Mouse (Mus musculus) hindbrain, embryonic 11.5 days (tissue): ENCODE data around the gene Psenen. TPM values are rescaled to one million over a fixed set of nuclear protein-coding genes. Genes with fewer than 3 reads are reported as not detected.

Experiments
- ATAC-seq: fragments of 200-750 bp; cut with Nextera tagmentation; 2 replicates; pipeline ENCODE4 v1.8.0; 2017; ENCODE audit warnings: mild to moderate bottlenecking, moderate TSS enrichment, moderate library complexity; ENCODE audit not compliant: low FRiP score
- DNase-seq: peaks from one replicate; pipeline ENCODE4 v3.0.0-alpha.2; 2015; ENCODE audit warnings: low spot score
- H3K27ac ChIP-seq: fragments of 300-500 bp; sonication (generic); 2 replicates; pipeline ENCODE4 v1.5.1; 2014; ENCODE audit warnings: mild to moderate bottlenecking, low read depth, low read length
- H3K27me3 ChIP-seq: fragments of 300-500 bp; sonication (generic); 2 replicates; pipeline ENCODE4 v1.6.1; 2014; ENCODE audit warnings: mild to moderate bottlenecking, low read length, moderate library complexity, mixed read lengths; ENCODE audit not compliant: control insufficient read depth, insufficient read depth
- H3K36me3 ChIP-seq: fragments of 300-500 bp; sonication (generic); 2 replicates; pipeline ENCODE4 v1.6.1; 2014; ENCODE audit warnings: mild to moderate bottlenecking, low read length, moderate library complexity, mixed read lengths; ENCODE audit not compliant: control insufficient read depth, insufficient read depth
- H3K4me1 ChIP-seq: fragments of 300-500 bp; sonication (generic); replicated peaks from 2 replicates; pipeline ENCODE4 v1.6.1; 2014; ENCODE audit warnings: low read length, mixed read lengths; ENCODE audit not compliant: control insufficient read depth, insufficient read depth
- H3K4me2 ChIP-seq: fragments of 300-500 bp; sonication (generic); replicated peaks from 2 replicates; pipeline ENCODE4 v1.6.1; 2014; ENCODE audit warnings: mild to moderate bottlenecking, low read depth, low read length
- H3K4me3 ChIP-seq: fragments of 300-500 bp; sonication (generic); 2 replicates; pipeline ENCODE4 v1.5.1; 2014; ENCODE audit warnings: low read depth, low read length
- H3K9ac ChIP-seq: fragments of 300-500 bp; sonication (generic); 2 replicates; pipeline ENCODE4 v1.6.1; 2014; ENCODE audit warnings: low read depth, low read length
- H3K9me3 ChIP-seq: fragments of 300-500 bp; sonication (generic); 2 replicates; pipeline ENCODE4 v1.6.1; 2016; ENCODE audit warnings: low read length; ENCODE audit not compliant: control insufficient read depth
- WGBS: fragments of 180-500 bp; shearing (Covaris S2); extraction: QIAGEN DNeasy Blood & Tissue Kit; methylation state at CpG from one replicate; pipeline ENCODE4 v1.1.7; 2014; 5-methylcytosine and 5-hydroxymethylcytosine counted together
- polyA plus RNA-seq: library from polyadenylated mRNA; unstranded; fragments of >200 nt; fragmentation: Nextera tagmentation; extraction: Ambion mirVana; gene quantifications from 2 replicates; pipeline ENCODE4 v1.2.1, GENCODE M21; 2014

Psenen gene
- polyA plus RNA-seq, 1 experiment from 2014 or later, result 105 TPM

DNA sequence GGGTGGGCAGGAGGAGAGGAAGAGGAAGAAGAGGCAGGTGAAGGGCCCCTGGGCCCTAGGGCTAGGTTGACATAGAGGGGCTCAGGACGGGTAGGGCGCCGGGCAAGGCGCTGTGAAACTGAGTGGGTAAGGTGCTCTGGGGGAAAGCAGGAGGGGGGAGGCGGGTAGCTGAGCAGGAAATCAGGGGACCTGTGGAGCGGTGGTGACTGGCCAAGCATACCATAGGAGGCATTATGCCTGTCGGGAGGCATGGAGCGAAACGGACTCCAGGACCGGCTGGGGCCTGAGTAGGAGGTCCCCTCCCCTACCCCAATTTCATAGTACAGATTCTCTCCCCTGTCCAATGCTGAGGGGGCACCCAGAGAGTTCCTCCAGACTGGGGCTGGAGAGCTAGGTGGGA lies 40.6 kb downstream of the Psenen start:
- peaks cover 13% of the 10 kb centered on the region for H3K36me3 ChIP-seq
- H3K4me1 ChIP-seq, result 0 out of 2 replicates have a peak, but pooled peaks cover 5% of the 10 kb centered on the region
- no peak for DNase-seq
- no peak overlapping the region for H3K4me2 ChIP-seq
- no peak overlapping the region for H3K4me3 ChIP-seq
- H3K9ac ChIP-seq, result no peak overlapping the region
- H3K27ac ChIP-seq, result no peak overlapping the region
- H3K9me3 ChIP-seq, result no peaks in the 10 kb centered on the region
- ATAC-seq, result no peak
- 78% methylated on average over 10 of the region's 10 CpGs for WGBS
- 0 out of 2 replicates have a peak, but pooled peaks cover 2% of the 10 kb centered on the region for H3K27me3 ChIP-seq

DNA sequence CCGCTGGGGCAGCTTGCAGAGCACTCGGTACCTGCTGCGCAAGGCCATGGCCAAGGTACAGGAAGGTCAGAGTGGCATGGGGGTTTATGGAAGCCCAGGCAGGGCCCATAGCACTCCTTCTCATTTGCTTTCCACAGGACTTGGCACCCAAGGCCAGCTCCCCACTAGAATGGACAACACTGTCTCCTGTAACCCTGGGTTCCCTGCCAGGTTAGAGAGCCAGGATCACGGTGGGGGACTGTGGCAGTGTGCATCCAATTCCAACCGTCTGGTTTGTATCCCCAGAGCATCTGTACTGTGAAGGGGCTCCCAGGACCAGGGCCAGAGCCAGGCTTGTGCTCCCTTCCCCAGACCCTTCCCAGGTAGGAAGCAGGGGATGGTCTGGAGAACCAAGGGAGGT lies 42.6 kb downstream of the Psenen start:
- 76% methylated on average over 5 of the region's 5 CpGs for WGBS
- Histone ChIP-seq H3K9me3 (no peaks in the 10 kb centered on the region), H3K9ac (no peak overlapping the region), H3K27ac (no peak overlapping the region), H3K27me3 (0 out of 2 replicates have a peak, but pooled peaks cover 2% of the 10 kb centered on the region), H3K4me1 (0 out of 2 replicates have a peak, but pooled peaks cover 2% of the 10 kb centered on the region), H3K36me3 (peaks cover 8% of the 10 kb centered on the region; the same call in 1 of the 2 replicates), H3K4me3 (no peak overlapping the region), H3K4me2 (no peak overlapping the region)
- ATAC-seq (no peak), DNase-seq (no peak)

DNA sequence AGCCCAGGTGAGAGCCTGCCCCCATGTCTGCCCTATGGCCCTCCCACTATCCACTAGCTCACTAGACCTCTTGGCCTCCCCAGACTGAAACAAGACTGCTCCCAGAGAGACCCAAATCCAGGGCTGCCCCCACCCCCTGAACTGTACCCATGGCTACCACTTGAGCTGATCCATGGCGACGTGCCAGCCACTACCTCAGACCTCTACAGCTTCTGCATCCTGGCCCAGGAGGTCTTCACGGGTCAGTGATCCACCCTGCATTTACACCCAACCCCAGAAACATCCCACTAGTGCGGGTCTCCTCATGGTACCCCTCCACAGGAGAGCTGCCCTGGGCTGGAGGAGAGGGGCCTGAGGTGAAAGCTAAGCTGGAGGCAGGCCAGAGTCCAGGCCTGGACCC lies 43.0 kb downstream of the Psenen start:
- Histone ChIP-seq H3K36me3 (peaks cover 8% of the 10 kb centered on the region; the same call in 1 of the 2 replicates), H3K9me3 (no peaks in the 10 kb centered on the region), H3K9ac (no peak overlapping the region), H3K4me3 (no peak overlapping the region), H3K27ac (no peak overlapping the region), H3K4me2 (no peak overlapping the region), H3K27me3 (0 out of 2 replicates have a peak, but pooled peaks cover 2% of the 10 kb centered on the region), H3K4me1 (0 out of 2 replicates have a peak, but pooled peaks cover 2% of the 10 kb centered on the region)
- ATAC-seq (peak; percentile 26; the same call in 1 of the 2 replicates), DNase-seq (no peak)
- WGBS, result 57% methylated on average over 4 of the region's 4 CpGs

DNA sequence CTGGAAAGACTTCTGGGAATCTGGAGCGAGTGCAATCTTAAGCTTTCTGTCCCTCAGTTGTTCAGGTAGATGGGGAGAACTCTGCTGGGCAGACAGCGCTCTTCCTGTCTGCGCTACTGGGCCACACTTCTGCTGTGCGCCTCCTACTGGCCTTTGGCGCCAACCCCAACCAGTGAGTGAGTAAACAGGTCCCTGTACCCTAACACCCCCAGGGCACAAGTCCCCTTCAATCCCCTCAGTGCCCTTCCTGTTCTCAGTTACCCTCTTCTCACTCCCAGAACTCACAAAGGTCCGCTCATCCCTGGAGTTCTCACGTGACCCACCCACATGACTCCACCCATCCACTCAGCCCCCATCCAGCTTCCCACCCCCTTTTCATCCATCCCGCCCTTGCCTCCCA lies 45.1 kb downstream of the Psenen start:
- Histone ChIP-seq H3K9ac (no peak overlapping the region), H3K4me1 (0 out of 2 replicates have a peak, but pooled peaks cover 2% of the 10 kb centered on the region), H3K4me2 (no peak overlapping the region), H3K36me3 (peaks cover 4% of the 10 kb centered on the region; the same call in 1 of the 2 replicates), H3K4me3 (no peak overlapping the region), H3K9me3 (no peaks in the 10 kb centered on the region), H3K27me3 (no peaks in the 10 kb centered on the region), H3K27ac (no peak overlapping the region)
- ATAC-seq (no peak), DNase-seq (no peak)
- WGBS, result 49% methylated on average over 8 of the region's 8 CpGs

DNA sequence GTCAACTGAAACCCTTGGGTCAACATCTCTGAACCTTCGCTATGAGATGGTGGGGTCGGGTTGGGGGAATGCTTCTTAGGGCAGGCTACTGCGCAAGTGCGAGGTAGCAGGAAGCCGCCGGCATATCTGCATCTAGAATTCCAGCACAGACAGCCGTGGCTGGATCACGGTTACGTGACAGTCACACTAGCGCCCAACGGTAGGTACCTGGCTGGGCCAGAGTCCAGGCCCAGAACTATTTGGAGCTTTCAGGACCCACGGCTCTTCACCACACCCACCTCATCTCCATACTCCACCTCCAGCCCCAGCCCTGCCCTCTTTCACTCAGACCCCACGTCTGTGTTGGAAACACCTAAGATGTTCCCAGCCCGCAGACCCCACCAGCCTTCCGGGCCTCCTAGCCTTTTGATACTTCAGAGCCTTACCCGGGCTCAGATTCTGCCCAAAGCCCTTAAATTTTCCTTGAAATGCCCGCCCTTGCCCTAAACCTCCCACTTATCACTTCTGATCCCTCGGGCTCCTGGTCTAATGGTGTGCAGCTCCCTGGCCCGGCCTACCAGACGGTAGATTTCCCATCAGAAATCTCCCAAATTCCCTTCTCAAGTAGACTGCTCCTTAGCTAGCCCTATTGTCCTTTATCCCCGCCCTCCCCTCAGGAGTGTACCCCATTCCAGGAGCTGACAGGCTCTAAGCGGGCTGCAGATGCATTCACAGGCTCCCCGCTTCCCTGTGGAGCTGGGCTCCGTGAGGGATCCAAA lies 48.2 kb downstream of the Psenen start:
- Histone ChIP-seq H3K4me1 (no peaks in the 10 kb centered on the region), H3K4me2 (no peak overlapping the region), H3K4me3 (no peak overlapping the region), H3K9ac (no peak overlapping the region), H3K9me3 (no peaks in the 10 kb centered on the region), H3K27ac (no peak overlapping the region), H3K36me3 (no peaks in the 10 kb centered on the region), H3K27me3 (no peaks in the 10 kb centered on the region)
- no peak for DNase-seq
- no peak for ATAC-seq
- 58% methylated on average over 24 of the region's 24 CpGs for whole genome bisulfite sequencing

Other genes starting within 250 kb of the Psenen start
- 17.4 and 18.7 TPM in 2 replicates for gene Syne4, start 248.8 kb downstream of the Psenen start, polyA plus RNA-seq
- 1.4 and 3.3 TPM in 2 replicates for gene E130208F15Rik, start 241.9 kb downstream of the Psenen start, polyA plus RNA-seq
- gene Sdhaf1, start 239.7 kb downstream of the Psenen start, polyA plus RNA-seq, result 20.9 and 23.2 TPM in 2 replicates
- 5.3 and 6.8 TPM in 2 replicates for gene Lrfn3, start 200.9 kb downstream of the Psenen start, polyA plus RNA-seq
- 19.3 and 23.1 TPM in 2 replicates for gene Tyrobp, start 149.9 kb downstream of the Psenen start, polyA plus RNA-seq
- gene Hcst, start 143.8 kb downstream of the Psenen start, polyA plus RNA-seq, result 0.39 and 0.62 TPM in 2 replicates
- gene Nfkbid, start 141.9 kb downstream of the Psenen start, polyA plus RNA-seq, result 1.5 and 1.8 TPM in 2 replicates
- 165 and 169 TPM in 2 replicates for gene Aplp1, start 118.1 kb downstream of the Psenen start, polyA plus RNA-seq
- gene Kirrel2, start 105.9 kb downstream of the Psenen start, polyA plus RNA-seq, result 18.6 and 25.8 TPM in 2 replicates
- gene Nphs1, start 105.3 kb downstream of the Psenen start, polyA plus RNA-seq, result 3.3 and 4.5 TPM in 2 replicates
- not detected in 2 replicates for gene Prodh2, start 70.0 kb downstream of the Psenen start, polyA plus RNA-seq
- gene Arhgap33, start 28.6 kb downstream of the Psenen start, polyA plus RNA-seq, result 41.4 and 41.9 TPM in 2 replicates
- 3.5 and 4.0 TPM in 2 replicates for gene Hspb6, start 11.4 kb downstream of the Psenen start, polyA plus RNA-seq
- gene Proser3, start 11.3 kb downstream of the Psenen start, polyA plus RNA-seq, result 11.4 and 18.4 TPM in 2 replicates
- 44.7 and 48.3 TPM in 2 replicates for gene Lin37, start 3.8 kb downstream of the Psenen start, polyA plus RNA-seq
- gene U2af1l4, start 326 bp downstream of the Psenen start, polyA plus RNA-seq, result 83.0 and 100.0 TPM in 2 replicates
- gene Gm49396, start 283 bp downstream of the Psenen start, polyA plus RNA-seq, result 7.8 and 9.8 TPM in 2 replicates
- gene Igflr1, start 1.8 kb upstream of the Psenen start, polyA plus RNA-seq, result 3.0 and 3.6 TPM in 2 replicates
- gene Kmt2b, start 25.1 kb upstream of the Psenen start, polyA plus RNA-seq, result 11.1 and 13.2 TPM in 2 replicates
- gene Zbtb32, start 35.3 kb upstream of the Psenen start, polyA plus RNA-seq, result 0.24 and 1.2 TPM in 2 replicates
- 0.54 and 1.2 TPM in 2 replicates for gene Upk1a, start 49.2 kb upstream of the Psenen start, polyA plus RNA-seq
- gene Cox6b1, start 62.5 kb upstream of the Psenen start, polyA plus RNA-seq, result 816 and 817 TPM in 2 replicates
- not detected in 2 replicates for gene Etv2, start 72.2 kb upstream of the Psenen start, polyA plus RNA-seq
- 119 and 123 TPM in 2 replicates for gene Rbm42, start 86.7 kb upstream of the Psenen start, polyA plus RNA-seq
- gene Haus5, start 101.4 kb upstream of the Psenen start, polyA plus RNA-seq, result 40.3 and 41.8 TPM in 2 replicates
- gene Pmis2, start 108.0 kb upstream of the Psenen start, polyA plus RNA-seq, result not detected in 2 replicates
- not detected in 2 replicates for gene 2200002J24Rik, start 135.3 kb upstream of the Psenen start, polyA plus RNA-seq
- gene Atp4a, start 148.6 kb upstream of the Psenen start, polyA plus RNA-seq, result 0.65 and 1.4 TPM in 2 replicates
- gene Tmem147, start 165.9 kb upstream of the Psenen start, polyA plus RNA-seq, result 143 and 160 TPM in 2 replicates
- 0.60 and 0.75 TPM in 2 replicates for gene Gapdhs, start 180.1 kb upstream of the Psenen start, polyA plus RNA-seq
- gene Sbsn, start 187.8 kb upstream of the Psenen start, polyA plus RNA-seq, result 0.39 and 0.42 TPM in 2 replicates
- gene Dmkn, start 200.1 kb upstream of the Psenen start, polyA plus RNA-seq, result 0.34 and 0.73 TPM in 2 replicates
- gene Krtdap, start 224.3 kb upstream of the Psenen start, polyA plus RNA-seq, result not detected in 2 replicates